Mouse (Mus musculus) Patski (cell line): ENCODE measurements at regions not wholly inside any gene's neighbourhood (a gene's known extent, or its start where the extent isn't known, plus 50 kb on each side); places are given as distances from the start of the nearest gene placed in this dataset.

Source experiments
- ATAC-seq: fragments of 100-300 bp; one replicate; pipeline ENCODE4 v1.8.0; 2021
- CTCF ChIA-PET: fragments of 350-600 bp; sonication (Branson Sonifier 250); formaldehyde crosslinking; loops from one replicate; lab custom pipeline; 2022; ENCODE audit warnings: inconsistent platforms; lab: Charles Lee
- POLR2A ChIA-PET: fragments of 350-600 bp; sonication (Branson Sonifier 250); formaldehyde crosslinking; loops from one replicate; lab custom pipeline; 2022; ENCODE audit warnings: antibody characterized with exemption, inconsistent platforms; lab: Charles Lee
- DNase-seq: peaks from one replicate; pipeline ENCODE4 v3.0.0-alpha.2; 2011; ENCODE audit warnings: low read depth, low spot score
- H3K27me3 ChIP-seq: fragments of 371-371 bp; one replicate; pipeline ENCODE4 v1.5.1; 2021
- CTCF ChIP-seq: fragments of 100-300 bp; IDR thresholded peaks from one replicate; pipeline ENCODE4 v1.5.1; 2021
- in situ Hi-C: fragments of 300-500 bp; cut with MboI; formaldehyde crosslinking; loops from 3 replicates; pipeline ENCODE4 v1.11.1; 2018; ENCODE audit warnings: low pct_unique_long_range_greater_than_20kb, mixed read lengths

DNA sequence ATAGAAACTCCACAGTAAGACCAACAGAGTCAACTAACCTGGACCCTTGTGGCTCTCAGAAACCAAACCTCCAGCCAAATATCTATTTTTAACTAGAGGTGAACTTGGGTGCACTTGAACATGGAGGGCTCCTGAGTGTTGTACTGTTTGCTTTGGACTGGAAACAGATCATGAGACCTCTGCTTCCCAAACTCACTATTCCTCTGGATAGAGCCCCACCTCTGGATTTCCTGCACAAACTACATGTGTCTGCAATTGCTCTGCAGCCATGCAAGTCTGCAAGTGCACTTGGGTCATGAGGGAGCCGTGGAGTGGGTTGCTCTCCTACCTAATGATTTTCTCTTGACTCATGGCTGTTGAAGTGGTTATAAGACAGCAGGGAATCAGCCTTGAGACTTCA is 759.9 kb upstream of the Fam160b2 start:
- ChIA-PET POLR2A (no interaction called here), CTCF (no interaction called here)
- DNase-seq (no peak), ATAC-seq (no peak)
- H3K27me3 ChIP-seq = no peaks in the 10 kb centered on the region
- TF ChIP-seq CTCF = no peak
- in situ Hi-C loops = no loop called here

DNA sequence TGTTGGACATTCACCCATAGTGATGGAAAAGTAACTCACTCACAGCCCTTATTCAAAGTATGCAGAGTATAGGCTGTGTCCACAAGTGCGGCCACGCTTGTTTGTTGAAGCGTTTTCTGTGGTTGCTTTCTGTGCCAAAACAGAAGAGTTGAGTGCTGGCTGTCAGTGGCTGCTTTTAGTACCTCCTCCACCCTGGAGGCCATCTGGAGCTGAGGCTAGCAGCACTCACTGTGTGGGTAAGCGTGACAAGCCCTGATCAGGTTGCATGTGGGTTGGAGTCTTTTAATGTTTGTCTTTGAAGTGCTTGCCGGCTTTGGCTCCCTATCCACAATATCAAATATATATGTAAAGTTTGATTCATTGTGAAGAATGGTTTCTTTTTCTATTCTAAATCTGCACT is 738.6 kb upstream of the Fam160b2 start:
- ChIA-PET CTCF (no interaction called here), POLR2A (no interaction called here)
- H3K27me3 ChIP-seq = no peaks in the 10 kb centered on the region
- no peak for TF ChIP-seq CTCF
- no peak for ATAC-seq
- in situ Hi-C loops = no loop called here
- DNase-seq = no peak

DNA sequence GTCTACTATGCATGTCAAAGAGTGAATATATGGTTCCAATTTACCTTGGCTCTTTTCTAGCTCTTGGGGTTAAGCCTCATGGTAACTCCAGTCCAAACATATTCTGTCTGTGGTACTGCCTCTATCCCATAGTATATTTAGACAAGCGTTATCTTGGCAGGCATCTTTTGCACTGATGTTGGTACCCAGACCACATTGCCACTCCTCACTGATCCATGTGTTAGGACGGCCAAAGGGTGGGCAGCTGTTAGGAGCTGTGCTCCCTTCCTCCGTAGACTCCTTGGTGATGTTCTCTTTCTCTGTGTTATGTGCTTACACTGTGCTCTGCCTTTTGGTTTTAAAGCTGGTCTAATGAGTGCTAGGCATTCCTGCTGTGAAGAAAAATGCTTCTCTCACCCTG is 737.3 kb upstream of the Fam160b2 start:
- no peak for TF ChIP-seq CTCF
- ChIA-PET POLR2A (no interaction called here), CTCF (no interaction called here)
- no peak for ATAC-seq
- in situ Hi-C loops = no loop called here
- H3K27me3 ChIP-seq = no peaks in the 10 kb centered on the region
- no peak for DNase-seq

DNA sequence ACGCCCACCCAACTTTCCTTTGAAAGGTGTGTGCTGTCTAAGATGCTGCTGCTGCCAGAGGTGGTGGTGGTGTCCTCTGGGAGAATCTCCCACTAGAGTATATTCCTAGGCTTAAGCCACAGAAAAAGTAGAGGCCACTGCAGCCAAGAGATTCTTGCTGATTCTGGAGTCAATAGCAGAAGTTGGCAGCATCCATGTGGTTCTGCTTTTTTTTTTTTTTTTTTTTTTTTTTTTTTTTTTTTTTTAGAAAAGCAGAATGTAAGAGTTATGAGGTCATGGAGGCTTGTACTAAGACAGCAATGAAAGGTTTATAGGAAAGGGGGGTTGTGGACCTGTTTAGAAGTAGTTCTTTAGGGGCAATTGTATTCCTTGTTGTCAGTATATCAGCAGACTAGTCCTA is 734.4 kb upstream of the Fam160b2 start:
- H3K27me3 ChIP-seq = no peaks in the 10 kb centered on the region
- in situ Hi-C loops = no loop called here
- no peak for DNase-seq
- POLR2A ChIA-PET = no interaction called here
- CTCF ChIA-PET = no interaction called here
- ATAC-seq = no peak
- TF ChIP-seq CTCF = no peak

DNA sequence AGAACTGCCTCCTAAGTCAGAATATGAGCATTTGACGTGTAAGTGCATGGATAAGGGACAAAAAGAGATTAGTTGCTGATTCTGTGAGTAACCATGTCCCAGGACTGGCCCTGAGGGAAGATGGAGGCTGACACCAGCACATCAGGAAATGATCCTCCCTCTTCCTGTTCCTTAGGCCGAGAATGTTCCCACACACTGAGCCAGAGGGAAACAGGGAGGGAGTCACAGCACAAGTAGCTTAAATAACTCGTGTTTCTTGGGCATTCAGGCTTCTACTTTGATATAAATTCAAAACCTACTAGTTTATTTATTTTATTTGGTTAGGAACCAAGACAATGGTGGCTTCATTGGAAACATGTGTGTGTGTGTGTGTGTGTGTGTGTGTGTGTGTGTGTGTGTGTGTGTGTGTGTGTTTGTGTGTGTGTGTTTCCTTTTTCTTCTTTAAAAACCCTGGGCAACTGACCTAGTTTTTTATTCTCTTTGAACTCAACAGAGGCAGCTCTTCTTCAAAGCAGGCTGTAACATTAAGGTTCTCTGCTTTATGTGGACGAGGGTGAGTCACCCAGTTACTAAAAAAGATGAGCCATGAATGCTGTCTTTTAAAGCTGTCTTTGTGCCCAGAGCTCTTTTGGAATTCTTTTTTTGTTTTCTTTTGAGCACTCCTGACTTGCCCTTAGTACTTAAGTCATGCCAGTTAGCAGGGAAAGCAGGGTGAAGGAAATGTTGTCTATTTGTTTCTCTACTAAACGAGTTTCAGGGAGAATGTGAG is 730.4 kb upstream of the Fam160b2 start:
- no peak for DNase-seq
- CTCF ChIA-PET = no interaction called here
- no peaks in the 10 kb centered on the region for H3K27me3 ChIP-seq
- TF ChIP-seq CTCF = no peak
- no peak for ATAC-seq
- POLR2A ChIA-PET = interaction anchor here (0.7 kb wide), 1 partner anchor 535 kb away, joined by 3 read pairs; no protein-coding TSS in a partner anchor
- in situ Hi-C loops = no loop called here

DNA sequence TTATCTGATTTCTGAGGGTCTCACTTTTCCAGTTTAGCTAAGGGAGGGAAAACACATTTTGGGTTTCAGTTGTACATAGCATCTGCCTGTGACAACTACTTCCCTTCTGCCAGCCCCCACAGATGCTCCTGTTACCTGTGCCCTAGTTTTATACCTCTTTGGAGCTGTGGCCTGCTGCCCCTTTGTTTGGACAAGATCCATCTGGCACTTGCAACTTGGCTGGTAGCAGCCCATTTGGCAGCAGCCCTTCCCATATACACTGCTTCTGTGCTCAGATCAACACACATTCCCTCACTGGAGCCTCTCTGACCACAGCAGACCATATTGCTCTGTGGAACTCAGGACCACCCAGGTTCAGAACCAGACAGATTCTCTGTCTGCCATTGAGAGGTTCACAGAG is 728.0 kb upstream of the Fam160b2 start:
- no peak for TF ChIP-seq CTCF
- in situ Hi-C loops = no loop called here
- no peaks in the 10 kb centered on the region for H3K27me3 ChIP-seq
- no peak for DNase-seq
- ChIA-PET POLR2A (no interaction called here), CTCF (no interaction called here)
- ATAC-seq = no peak

DNA sequence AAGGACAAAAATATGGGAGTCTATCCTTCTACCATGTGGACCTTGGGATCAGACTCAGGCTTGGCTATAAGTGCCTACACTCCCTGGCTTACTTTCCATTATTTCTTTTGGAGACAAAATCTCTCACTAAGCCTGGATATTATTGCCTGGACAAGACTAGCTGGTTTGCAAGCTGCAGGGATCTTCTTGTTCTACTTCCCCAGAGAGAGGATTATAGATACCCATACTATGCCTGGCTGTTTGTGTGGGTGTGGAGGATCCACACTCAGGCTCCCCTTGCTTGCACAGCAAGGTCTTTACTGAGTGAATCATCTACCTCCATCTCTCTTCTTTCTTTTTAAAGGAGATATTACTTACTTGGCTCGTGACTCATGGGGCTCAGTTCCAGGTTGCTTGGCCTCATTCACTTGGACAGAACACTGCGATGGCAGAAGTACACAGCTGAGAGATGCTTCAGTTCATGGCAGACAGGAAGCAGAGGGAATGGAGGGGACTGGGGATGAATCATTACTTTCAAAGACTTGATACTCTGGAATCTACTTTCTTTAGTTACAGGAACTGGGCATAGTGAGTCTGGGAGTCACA is 727.0 kb upstream of the Fam160b2 start:
- no peak for DNase-seq
- ChIA-PET POLR2A (no interaction called here), CTCF (interaction anchor here (0.6 kb wide), 1 partner anchor 407 kb away, joined by 3 read pairs; no protein-coding TSS in a partner anchor)
- TF ChIP-seq CTCF = no peak
- no peak for ATAC-seq
- in situ Hi-C loops = no loop called here
- H3K27me3 ChIP-seq = no peaks in the 10 kb centered on the region

DNA sequence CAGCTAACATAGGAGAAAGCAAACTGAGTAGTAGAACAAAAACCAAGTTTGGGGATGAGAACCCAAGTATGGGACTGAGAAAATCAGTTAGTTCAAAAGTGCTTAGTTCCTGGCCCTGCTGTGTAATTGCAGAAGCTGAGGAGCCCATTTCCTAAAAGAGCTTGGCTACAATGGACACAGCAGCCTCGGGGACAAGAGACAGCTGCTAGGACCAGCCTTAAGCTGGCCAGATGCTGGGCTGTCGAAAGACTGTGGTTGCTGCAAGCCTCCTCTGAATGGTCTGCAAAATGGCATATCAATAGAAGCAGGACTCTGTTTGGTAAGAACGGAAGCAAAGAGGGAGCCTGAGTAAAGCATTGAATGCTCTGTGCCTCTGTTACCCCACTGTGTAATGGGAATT is 715.6 kb upstream of the Fam160b2 start:
- DNase-seq (no peak), ATAC-seq (no peak)
- ChIA-PET CTCF (no interaction called here), POLR2A (no interaction called here)
- H3K27me3 ChIP-seq = no peaks in the 10 kb centered on the region
- in situ Hi-C loops = no loop called here
- TF ChIP-seq CTCF = no peak

DNA sequence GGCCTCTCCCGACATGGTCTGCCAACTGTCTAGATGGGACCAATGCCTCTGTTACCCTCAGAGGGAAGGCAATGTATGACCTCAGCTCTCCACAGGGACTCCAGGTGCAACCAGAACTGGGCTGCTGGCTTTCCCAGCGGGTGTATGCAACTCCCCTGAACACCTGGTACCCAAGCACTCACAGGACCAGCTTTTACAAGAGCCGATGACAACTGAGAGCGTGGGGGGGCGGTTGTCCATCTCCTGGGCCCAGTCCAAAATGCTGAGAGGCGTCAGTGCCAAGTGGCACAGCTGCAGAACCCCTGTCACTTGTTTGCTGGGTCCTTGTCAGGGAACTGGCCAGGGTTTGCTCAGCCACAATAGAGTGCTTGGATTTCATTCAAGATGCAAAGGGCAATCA is 700.1 kb upstream of the Fam160b2 start:
- no peak for TF ChIP-seq CTCF
- no peaks in the 10 kb centered on the region for H3K27me3 ChIP-seq
- CTCF ChIA-PET = no interaction called here
- no peak for ATAC-seq
- POLR2A ChIA-PET = no interaction called here
- no peak for DNase-seq
- in situ Hi-C loops = no loop called here

DNA sequence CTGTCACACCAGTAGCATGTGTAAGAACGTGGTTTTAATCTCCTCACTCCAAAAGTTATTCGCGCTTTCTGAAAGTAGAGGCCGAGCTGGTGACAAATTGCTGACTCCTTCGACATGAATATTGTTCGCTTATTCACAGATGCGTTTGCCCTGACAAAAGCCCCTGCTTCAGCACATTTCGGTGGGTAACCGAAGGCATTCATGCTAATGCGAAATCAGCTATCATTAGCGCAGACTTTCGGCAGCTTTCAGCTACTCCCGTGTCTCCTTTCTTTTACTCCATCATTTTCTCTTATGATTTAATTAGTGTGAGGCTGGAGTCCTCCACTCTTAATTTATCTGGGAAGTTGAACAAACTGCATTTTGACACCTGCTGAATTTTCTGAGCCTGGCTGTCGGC is 681.9 kb upstream of the Fam160b2 start:
- in situ Hi-C loops = no loop called here
- POLR2A ChIA-PET = no interaction called here

DNA sequence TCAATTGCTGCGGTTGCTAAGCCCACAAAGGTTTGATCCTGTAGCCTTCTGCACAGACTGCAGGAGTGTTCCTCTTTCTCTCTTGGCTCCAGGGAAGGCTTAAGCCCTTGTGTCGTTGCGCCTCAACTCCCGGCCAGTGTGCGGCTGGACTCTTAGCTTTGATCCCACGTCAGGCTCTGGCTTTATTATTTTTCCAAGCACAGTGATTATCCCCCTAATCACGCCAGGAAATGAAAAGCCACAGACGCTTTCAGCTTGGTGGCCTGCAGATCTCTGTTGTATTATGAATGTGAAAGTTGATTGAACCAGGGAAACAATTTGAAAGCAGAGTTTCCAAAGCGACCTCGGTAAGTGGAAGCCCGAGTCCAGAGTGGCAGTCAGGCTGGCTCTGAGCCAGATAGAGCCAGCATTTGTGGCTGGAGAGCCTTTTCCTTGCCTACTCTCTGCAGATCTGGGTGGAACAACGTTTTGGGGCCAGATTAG is 676.7 kb upstream of the Fam160b2 start:
- no peaks in the 10 kb centered on the region for H3K27me3 ChIP-seq
- TF ChIP-seq CTCF = no peak
- ChIA-PET CTCF (interaction anchor here (1.0 to 1.3 kb wide), 2 partner anchors 9 to 11 kb away, joined by 3 read pairs; no protein-coding TSS in a partner anchor), POLR2A (no interaction called here)
- ATAC-seq (no peak), DNase-seq (no peak)
- in situ Hi-C loops = no loop called here

More for the DNA sequence above, 681.9 kb upstream of the Fam160b2 start:
- CTCF ChIA-PET = no interaction called here
- no peak for DNase-seq
- H3K27me3 ChIP-seq = no peaks in the 10 kb centered on the region
- TF ChIP-seq CTCF = no peak
- ATAC-seq = no peak
